Mouse (Mus musculus) heart, postnatal 0 days (tissue): ENCODE measurements around the gene Cox8c.

Experiments used
- CTCF ChIP-seq: IDR thresholded peaks from 2 replicates; pipeline ENCODE4 v1.5.1; 2016; ENCODE audit warnings: antibody characterized with exemption, control low read depth, low read depth
- EP300 ChIP-seq: IDR thresholded peaks from 2 replicates; pipeline ENCODE4 v1.6.1; 2016; ENCODE audit warnings: antibody characterized with exemption, low read depth

DNA sequence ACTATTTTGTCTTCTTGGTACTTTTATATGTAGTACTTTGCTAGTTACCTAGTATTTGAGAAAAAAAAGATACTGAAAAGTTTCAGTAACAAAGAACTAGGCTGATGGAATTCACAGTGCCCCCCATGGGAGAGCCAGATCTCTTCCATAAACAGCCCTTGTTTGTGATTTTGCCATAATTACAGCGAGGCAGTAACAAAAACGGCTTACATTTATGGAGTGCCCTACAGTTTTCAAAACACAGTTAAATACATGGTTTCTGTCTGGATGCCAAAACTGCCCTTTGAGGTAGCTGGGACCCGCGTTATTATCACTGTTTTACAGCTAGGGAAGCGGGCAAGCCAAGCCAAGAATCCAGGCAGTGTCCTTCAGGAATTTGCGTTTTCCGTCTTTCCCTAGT is 20.2 kb upstream of the Cox8c start:
- TF ChIP-seq CTCF (no peak), EP300 (no peak)
